13 mouse cellular contexts compared by ENCODE assay signal in genomic region chr7:3388885-3389284, GRCm38 (mm10). TPM values are rescaled to one million over a fixed set of nuclear protein-coding genes. Genes with fewer than 3 reads are reported as not detected.
DNase-seq lines count a peak whose midpoint lies in the region; ATAC-seq and TF ChIP-seq lines count a peak whose summit lies in the region.
"Had no signal": no experiment of that assay in that cellular context is flagged by ENCODE, and none has a peak within 500 bp of the region (broad histone marks: within the 10 kb centered on the region; RNA-seq: fewer than 3 reads in every experiment).

No protein-coding gene starts in this region.

- H3K4me3 ChIP-seq in hindbrain, embryonic 12.5 days: no peak overlapping the region
- no peak overlapping the region for H3K4me3 ChIP-seq in hindbrain, embryonic 10.5 days
- H3K4me3 ChIP-seq in CH12.LX (replicated peaks in 1 of 3; ENCODE audit: low read depth in 2 of 3, low read length in 2 of 3, poor library complexity in 1 of 3): no peak overlapping the region
- H3K4me3 ChIP-seq in forebrain, embryonic 13.5 days: peak overlapping the region; percentile 52; the same call in 1 of the 2 replicates
- H3K4me3 ChIP-seq in limb, embryonic 13.5 days: peak overlapping the region; percentile 44

- H3K27me3 ChIP-seq in hindbrain, embryonic 12.5 days: no peaks in the 10 kb centered on the region
- no peaks in the 10 kb centered on the region; the same call in 1 of the 2 replicates for H3K27me3 ChIP-seq in hindbrain, embryonic 10.5 days (ENCODE audit: insufficient read depth, poor library complexity, severe bottlenecking)
- peaks cover 2% of the 10 kb centered on the region for H3K27me3 ChIP-seq in CH12.LX (replicated peaks)
- no peaks in the 10 kb centered on the region for H3K27me3 ChIP-seq in forebrain, embryonic 13.5 days
- no peaks in the 10 kb centered on the region for H3K27me3 ChIP-seq in limb, embryonic 13.5 days
- H3K27me3 ChIP-seq: limb, embryonic 15.5 days had no signal

- H3K4me2 ChIP-seq in hindbrain, embryonic 12.5 days (replicated peaks): 0 out of 2 replicates have a peak overlapping the region, but pooled peaks have one; percentile 6
- H3K4me2 ChIP-seq in CH12.LX (ENCODE audit: insufficient read depth, low read depth, poor library complexity, severe bottlenecking): peak overlapping the region; percentile 78
- peak overlapping the region; percentile 86 for H3K4me2 ChIP-seq in forebrain, embryonic 13.5 days
- H3K4me2 ChIP-seq in limb, embryonic 13.5 days (replicated peaks): peak overlapping the region; percentile 73

- dilution Hi-C loops in CH12.LX (cut with MboI; ENCODE audit: extremely low pct_ligation_motif_present, extremely low pct_unique_long_range_greater_than_20kb, low sequenced_read_pairs): no loop called here

- H3K36me3 ChIP-seq in hindbrain, embryonic 12.5 days: peaks cover 1% of the 10 kb centered on the region; the same call in 1 of the 2 replicates
- H3K36me3 ChIP-seq in hindbrain, embryonic 10.5 days: peaks cover under 1% of the 10 kb centered on the region; the same call in 1 of the 2 replicates
- H3K36me3 ChIP-seq in CH12.LX (replicated peaks in 1 of 2; ENCODE audit: control insufficient read depth in 1 of 2, insufficient read depth in 1 of 2, low read length in 1 of 2): no peaks in the 10 kb centered on the region
- H3K36me3 ChIP-seq in forebrain, embryonic 13.5 days (ENCODE audit: poor library complexity, severe bottlenecking): peaks cover under 1% of the 10 kb centered on the region
- H3K36me3 ChIP-seq in limb, embryonic 13.5 days: no peaks in the 10 kb centered on the region
- H3K36me3 ChIP-seq: limb, embryonic 15.5 days had no signal

- no peaks in the 10 kb centered on the region for H3K79me2 ChIP-seq in CH12.LX (replicated peaks; ENCODE audit: control insufficient read depth, extremely low read depth, insufficient read depth, poor library complexity, severe bottlenecking)

- H3K27ac ChIP-seq in hindbrain, embryonic 12.5 days: no peak overlapping the region
- no peak overlapping the region for H3K27ac ChIP-seq in hindbrain, embryonic 10.5 days
- no peak overlapping the region for H3K27ac ChIP-seq in CH12.LX (ENCODE audit: insufficient read depth, low read depth)
- H3K27ac ChIP-seq in forebrain, embryonic 13.5 days: no peak overlapping the region
- H3K27ac ChIP-seq in limb, embryonic 13.5 days: no peak overlapping the region
- H3K27ac ChIP-seq: limb, embryonic 15.5 days had no signal

- H3K9ac ChIP-seq in hindbrain, embryonic 12.5 days: no peak overlapping the region
- no peak overlapping the region for H3K9ac ChIP-seq in CH12.LX (ENCODE audit: insufficient read depth, low read depth)
- H3K9ac ChIP-seq in forebrain, embryonic 13.5 days: 0 out of 2 replicates have a peak overlapping the region, but pooled peaks have one; percentile 30
- no peak overlapping the region for H3K9ac ChIP-seq in limb, embryonic 13.5 days
- H3K9ac ChIP-seq: limb, embryonic 15.5 days had no signal

- TF ChIP-seq RAD21 in CH12.LX (IDR thresholded peaks at IDR 0.05; ENCODE audit: low read depth, low read length): no peak

- DNase-seq in hindbrain, embryonic 10.5 days (ENCODE audit: low spot score): no peak
- peak; percentile 28 for DNase-seq in CH12.LX (ENCODE audit: extremely low read depth)
- DNase-seq in right cerebral cortex, postnatal 4 days: no peak
- DNase-seq in spleen, adult 18-20 months: no peak
- DNase-seq in adrenal gland, postnatal 4 days (ENCODE audit: low spot score in 2 of 2): no peak
- DNase-seq: B cell, adult 2 months; embryo, embryonic 11 days; lung, postnatal 36 days had no signal

- no peak for TF ChIP-seq CTCF in CH12.LX (conservative IDR thresholded peaks at IDR 0.05 in 1 of 2, IDR thresholded peaks at IDR 0.05 in 1 of 2; ENCODE audit: low read depth in 2 of 2, low read length in 2 of 2)

- in situ Hi-C loops in CH12.LX (cut with MboI; ENCODE audit: low pct_ligation_motif_present, low pct_unique_long_range_greater_than_20kb, low sequenced_read_pairs): no loop called here

- no peak for ATAC-seq in hindbrain, embryonic 12.5 days (ENCODE audit: low FRiP score)
- ATAC-seq in forebrain, embryonic 13.5 days: no peak
- ATAC-seq in limb, embryonic 13.5 days (ENCODE audit: low FRiP score, low read depth): no peak
- ATAC-seq: intestine, embryonic 16.5 days had no signal

- WGBS in hindbrain, embryonic 12.5 days: 73% methylated on average over 6 of the region's 6 CpGs
- WGBS in hindbrain, embryonic 10.5 days: 67% methylated on average over 6 of the region's 6 CpGs
- 61% methylated on average over 6 of the region's 6 CpGs for WGBS in forebrain, embryonic 13.5 days
- 45% methylated on average over 6 of the region's 6 CpGs for WGBS in limb, embryonic 13.5 days

- H3K4me1 ChIP-seq in hindbrain, embryonic 12.5 days: peaks cover 25% of the 10 kb centered on the region
- peaks cover 27% of the 10 kb centered on the region for H3K4me1 ChIP-seq in hindbrain, embryonic 10.5 days (replicated peaks)
- H3K4me1 ChIP-seq in CH12.LX (ENCODE audit: control insufficient read depth in 1 of 2, insufficient read depth in 2 of 2): peaks cover 5 to 30% of the 10 kb centered on the region in 2 experiments
- H3K4me1 ChIP-seq in forebrain, embryonic 13.5 days: peaks cover 44% of the 10 kb centered on the region
- peaks cover 39% of the 10 kb centered on the region for H3K4me1 ChIP-seq in limb, embryonic 13.5 days

- H3K9me3 ChIP-seq in hindbrain, embryonic 12.5 days (replicated peaks): no peaks in the 10 kb centered on the region
- no peaks in the 10 kb centered on the region for H3K9me3 ChIP-seq in hindbrain, embryonic 10.5 days
- H3K9me3 ChIP-seq in CH12.LX (replicated peaks; ENCODE audit: low read length): no peaks in the 10 kb centered on the region
- no peaks in the 10 kb centered on the region for H3K9me3 ChIP-seq in forebrain, embryonic 13.5 days (replicated peaks)
- H3K9me3 ChIP-seq in limb, embryonic 13.5 days: no peaks in the 10 kb centered on the region
- H3K9me3 ChIP-seq: limb, embryonic 15.5 days had no signal

- TF ChIP-seq POLR2A in CH12.LX (IDR thresholded peaks at IDR 0.05; ENCODE audit: low read depth, low read length): no peak

- peak; percentile 38 for TF ChIP-seq EP300 in CH12.LX (IDR thresholded peaks at IDR 0.05; ENCODE audit: low read length)

TF ChIP-seq in CH12.LX, 34 proteins besides CTCF, POLR2A, EP300 and RAD21 (continues in another document):
- TF ChIP-seq ZC3H11A (IDR thresholded peaks at IDR 0.05; ENCODE audit: low read depth, low read length) (no peak), MAFK (IDR thresholded peaks at IDR 0.05; ENCODE audit: insufficient replicate concordance, low read length) (no peak), UBTF (IDR thresholded peaks at IDR 0.05; ENCODE audit: low read depth, low read length) (no peak), RCOR1 (conservative IDR thresholded peaks at IDR 0.05; ENCODE audit: low read depth, low read length) (0 out of 2 replicates have a peak, but pooled peaks have one; percentile 24), GABPA (IDR thresholded peaks at IDR 0.05; ENCODE audit: insufficient replicate concordance, low read depth, low read length) (no peak), IRF4 (IDR thresholded peaks at IDR 0.05; ENCODE audit: low read depth, low read length) (peak; percentile 41; the same call in 1 of the 2 replicates), SMC3 (IDR thresholded peaks at IDR 0.05; ENCODE audit: low read depth, low read length) (no peak), NELFE (IDR thresholded peaks at IDR 0.05; ENCODE audit: low read depth, low read length) (no peak), ELF1 (IDR thresholded peaks at IDR 0.05; ENCODE audit: low read depth, low read length) (peak; percentile 31; the same call in 1 of the 2 replicates), JUN (IDR thresholded peaks at IDR 0.05; ENCODE audit: insufficient read depth, low read depth, low read length) (no peak), ZNF384 (IDR thresholded peaks at IDR 0.05; ENCODE audit: low read depth, low read length) (peak; percentile 61), MXI1 (IDR thresholded peaks at IDR 0.05; ENCODE audit: low read depth, low read length) (no peak), ZKSCAN1 (IDR thresholded peaks at IDR 0.05; ENCODE audit: borderline replicate concordance, low read depth, low read length) (no peak), BHLHE40 (IDR thresholded peaks at IDR 0.05; ENCODE audit: low read depth, low read length) (peak; percentile 35; the same call in 1 of the 2 replicates)

RNA-seq across cellular contexts. Expression of gene Cacng8, which starts 1.6 kb away (rescaled TPM):
- polyA plus RNA-seq in hindbrain, embryonic 12.5 days (2016; fragmentation: Nextera tagmentation; extraction: Ambion mirVana): 7.9 and 8.6 TPM in 2 replicates
- 5.5 and 7.8 TPM in 2 replicates for polyA plus RNA-seq in hindbrain, embryonic 10.5 days (2016; fragmentation: Nextera tagmentation; extraction: Ambion mirVana)
- 0.50 and 0.51 TPM in 2 replicates for total RNA-seq in CH12.LX (2012; rRNA removed)
- total RNA-seq in CH12.LX (2014; rRNA removed): 0.43 and 0.51 TPM in 2 replicates
- polyA plus RNA-seq in CH12.LX (2012; ENCODE audit: insufficient read length, low read depth): 1.2 and 1.7 TPM in 2 replicates
- polyA plus RNA-seq in forebrain, embryonic 13.5 days (2015; fragmentation: Nextera tagmentation; extraction: Ambion mirVana): 10.0 and 12.6 TPM in 2 replicates
- polyA plus RNA-seq in limb, embryonic 13.5 days (2015; fragmentation: Nextera tagmentation; extraction: Ambion mirVana): 6.5 and 6.8 TPM in 2 replicates
- 1 to 10 TPM; 4.1 to 6.2 TPM for total RNA-seq in adrenal gland, postnatal 4 days (2021)

RNA-seq across cellular contexts. Expression of gene Cacng6, which starts 35.1 kb away (rescaled TPM):
- 0.27 and 1.4 TPM in 2 replicates for polyA plus RNA-seq in hindbrain, embryonic 12.5 days (2016; fragmentation: Nextera tagmentation; extraction: Ambion mirVana)
- 0.12 TPM in 1 of 2 replicates, not detected in the other for polyA plus RNA-seq in hindbrain, embryonic 10.5 days (2016; fragmentation: Nextera tagmentation; extraction: Ambion mirVana)
- 0.13 TPM in 1 of 2 replicates, not detected in the other for total RNA-seq in CH12.LX (2012; rRNA removed)
- not detected in 2 replicates for total RNA-seq in CH12.LX (2014; rRNA removed)
- polyA plus RNA-seq in CH12.LX (2012; ENCODE audit: insufficient read length, low read depth): 0.19 TPM in 1 of 2 replicates, not detected in the other
- polyA plus RNA-seq in forebrain, embryonic 13.5 days (2015; fragmentation: Nextera tagmentation; extraction: Ambion mirVana): not detected in 2 replicates
- polyA plus RNA-seq in limb, embryonic 13.5 days (2015; fragmentation: Nextera tagmentation; extraction: Ambion mirVana): 6.8 and 7.4 TPM in 2 replicates
- 1 to 10 TPM in 1 of 2 experiments, under 1 TPM in 1; 0.39 to 1.5 TPM for total RNA-seq in adrenal gland, postnatal 4 days (2021)

RNA-seq across cellular contexts. Expression of gene Cacng7, which starts 56.1 kb away (rescaled TPM):
- polyA plus RNA-seq in hindbrain, embryonic 12.5 days (2016; fragmentation: Nextera tagmentation; extraction: Ambion mirVana): 3.7 and 4.6 TPM in 2 replicates
- polyA plus RNA-seq in hindbrain, embryonic 10.5 days (2016; fragmentation: Nextera tagmentation; extraction: Ambion mirVana): 2.2 TPM in 2 replicates
- 0.21 TPM in 2 replicates for total RNA-seq in CH12.LX (2012; rRNA removed)
- 0.26 and 0.28 TPM in 2 replicates for total RNA-seq in CH12.LX (2014; rRNA removed)
- polyA plus RNA-seq in CH12.LX (2012; ENCODE audit: insufficient read length, low read depth): 2.4 and 2.8 TPM in 2 replicates
- polyA plus RNA-seq in forebrain, embryonic 13.5 days (2015; fragmentation: Nextera tagmentation; extraction: Ambion mirVana): 4.6 TPM in 2 replicates
- polyA plus RNA-seq in limb, embryonic 13.5 days (2015; fragmentation: Nextera tagmentation; extraction: Ambion mirVana): 3.8 and 4.1 TPM in 2 replicates
- 10 to 100 TPM; 17.7 to 20.9 TPM for total RNA-seq in adrenal gland, postnatal 4 days (2021)

Comparison
In these comparisons a context has a peak if more than half of its experiments do, and no peak if none do; other contexts are left out.
1. H3K4me2 ChIP-seq: peak in every context shown above with its lines; median percentile 86 in forebrain, embryonic 13.5 days; 78 in CH12.LX; 73 in limb, embryonic 13.5 days; 6 in hindbrain, embryonic 12.5 days.
2. H3K4me3 ChIP-seq: peak in forebrain, embryonic 13.5 days (single experiment) and limb, embryonic 13.5 days (single experiment); none in hindbrain, embryonic 12.5 days (single experiment), hindbrain, embryonic 10.5 days (single experiment) and CH12.LX (0 of 3).